Mouse (Mus musculus) megakaryocyte-erythroid progenitor cell, adult 5-6 weeks (primary cell): ENCODE results near the gene Exoc6. TPM values are rescaled to one million over a fixed set of nuclear protein-coding genes. Genes with fewer than 3 reads are reported as not detected.

Experiments
- ATAC-seq: replicated peaks from 2 replicates; pipeline ENCODE4 v1.8.0; 2016; ENCODE audit warnings: mild to moderate bottlenecking, inconsistent platforms; ENCODE audit not compliant: severe bottlenecking, poor library complexity, low FRiP score, low TSS enrichment
- total RNA-seq, 2 experiments: library from RNA; stranded (forward) in 1 of 2; stranded (reverse) in 1 of 2; fragments of 200-1000, 215-1000 nt in 1 of 2; fragments of >200 nt in 1 of 2; fragmentation: Nextera tagmentation in 1 of 2; gene quantifications; 2 replicates each; pipeline ENCODE4 v1.2.3; 2014 to 2017

The Exoc6 gene
- total RNA-seq, 2 experiments from 2014 or later: 46.9 to 104 TPM

- no peak for ATAC-seq
Measured at GRCm38 (mm10) chr19:37668657-37669056, 118.4 kb downstream of the Exoc6 start.

GRCm38 (mm10) chr19:37669486-37669885 is 119.3 kb downstream of the Exoc6 start:
- ATAC-seq: no peak

DNA sequence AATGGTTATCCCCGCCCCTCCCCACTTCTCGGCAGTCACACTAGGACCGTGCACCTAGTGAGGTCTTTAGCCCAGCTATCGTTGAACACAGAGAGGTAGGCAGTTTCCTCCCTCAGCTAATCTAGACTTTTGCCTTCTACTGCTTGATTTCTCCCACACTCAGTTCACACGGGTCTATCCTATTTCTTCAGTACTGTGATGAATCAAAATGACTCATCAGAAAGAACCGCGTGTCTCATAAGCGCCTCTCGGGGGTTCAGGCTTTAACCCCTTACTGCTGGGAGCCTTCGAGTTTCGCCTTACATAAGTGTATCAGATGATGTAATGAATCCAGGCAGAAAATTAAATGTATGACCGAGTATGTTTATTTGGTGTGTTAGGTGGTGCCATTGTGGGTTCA is 123.2 kb downstream of the Exoc6 start:
- 0 out of 2 replicates have a peak, but pooled peaks have one; percentile 28 for ATAC-seq

DNA sequence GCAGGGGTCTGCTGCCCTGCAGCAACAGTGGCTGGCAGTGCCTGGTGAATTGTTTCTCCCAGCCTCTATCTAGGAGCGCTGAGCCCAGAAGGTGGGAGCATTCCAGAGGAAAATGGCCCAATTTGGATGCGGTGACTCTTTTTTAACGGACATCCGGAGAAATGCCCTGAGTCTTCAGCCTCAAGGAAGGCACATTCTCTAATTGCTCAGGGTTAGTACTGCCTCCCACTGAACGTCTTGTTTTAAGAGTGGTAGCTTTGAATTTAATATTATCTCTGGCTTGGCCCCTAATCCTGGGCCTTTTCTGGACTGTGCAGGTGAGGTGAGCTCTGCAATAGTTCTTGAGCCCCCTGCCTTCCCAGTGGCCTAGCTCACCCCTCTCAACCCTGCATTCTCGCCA is 135.1 kb downstream of the Exoc6 start, which contains the start of gene Cyp26c1:
Gene Cyp26c1 (plus strand): TSS at position 301 of the 400 bp plus-strand sequence.
- ATAC-seq: no peak

- no peak for ATAC-seq
Measured at GRCm38 (mm10) chr19:37686347-37686746, 136.1 kb downstream of the Exoc6 start.

DNA sequence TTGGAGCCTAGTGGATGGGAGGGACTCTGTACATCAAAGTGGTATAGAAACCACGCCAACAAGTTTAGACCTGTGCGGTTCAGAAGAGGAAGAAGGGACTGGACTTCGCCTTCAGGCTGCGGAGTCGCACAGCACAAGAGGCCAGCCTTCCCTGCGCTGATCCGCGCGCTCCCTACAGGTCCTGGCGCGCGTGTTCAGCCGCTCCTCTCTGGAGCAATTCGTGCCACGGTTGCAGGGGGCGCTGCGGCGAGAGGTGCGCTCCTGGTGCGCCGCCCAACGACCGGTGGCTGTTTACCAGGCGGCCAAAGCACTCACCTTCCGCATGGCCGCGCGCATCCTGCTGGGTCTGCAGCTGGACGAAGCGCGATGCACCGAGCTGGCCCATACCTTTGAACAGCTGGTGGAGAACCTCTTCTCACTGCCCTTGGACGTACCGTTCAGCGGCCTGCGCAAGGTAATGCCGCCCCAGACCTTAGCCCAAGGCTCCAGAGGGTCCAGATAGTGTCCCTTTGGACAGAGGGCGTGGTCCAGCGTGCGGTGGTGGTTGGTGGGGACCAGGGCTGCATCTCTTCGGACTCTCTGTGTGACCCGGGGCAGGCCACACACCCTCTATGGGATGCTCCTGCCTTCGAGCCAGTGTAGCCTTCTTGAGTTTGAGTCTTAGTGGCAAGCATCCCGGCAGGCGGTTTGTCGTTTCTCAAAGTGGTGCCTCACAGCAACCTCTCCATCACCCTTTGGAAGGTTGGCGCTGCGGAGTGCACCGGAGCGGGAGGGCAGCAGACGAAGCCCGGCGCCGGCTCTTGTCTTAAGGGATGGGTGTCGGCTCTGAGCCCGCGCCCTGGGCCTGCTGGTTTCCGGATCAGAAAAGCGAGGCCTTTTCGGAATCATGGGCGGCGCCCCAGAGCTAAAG is 137.0 kb downstream of the Exoc6 start:
- ATAC-seq: no peak

DNA sequence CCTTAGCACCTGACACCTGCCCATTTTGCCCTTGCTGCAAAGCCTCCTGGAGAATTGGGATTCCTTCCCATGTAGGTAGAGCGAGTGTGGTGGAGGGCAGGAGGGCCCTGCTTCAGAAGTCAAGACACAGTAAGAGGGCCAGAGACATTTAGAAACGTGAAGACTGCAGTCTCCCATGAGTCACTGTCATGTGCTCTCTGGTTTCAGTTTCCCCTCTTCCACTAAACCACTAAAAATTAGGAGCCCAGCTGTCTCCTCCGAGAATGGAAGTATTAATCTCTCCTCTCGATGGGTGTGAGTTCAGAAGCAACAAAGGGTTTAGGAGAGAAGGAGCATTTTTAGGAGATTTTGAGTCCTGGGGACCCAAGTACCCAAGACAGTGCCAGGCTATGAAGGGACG is 139.3 kb downstream of the Exoc6 start:
- no peak for ATAC-seq

- ATAC-seq: no peak
Measured at GRCm38 (mm10) chr19:37690716-37691115, 140.5 kb downstream of the Exoc6 start.

GRCm38 (mm10) chr19:37692879-37693278 is 142.7 kb downstream of the Exoc6 start:
- no peak for ATAC-seq

GRCm38 (mm10) chr19:37695146-37695545 is 144.9 kb downstream of the Exoc6 start:
- ATAC-seq: no peak

- ATAC-seq: 0 out of 2 replicates have a peak, but pooled peaks have one; percentile 8
Measured at GRCm38 (mm10) chr19:37695762-37696602, 145.8 kb downstream of the Exoc6 start.

DNA sequence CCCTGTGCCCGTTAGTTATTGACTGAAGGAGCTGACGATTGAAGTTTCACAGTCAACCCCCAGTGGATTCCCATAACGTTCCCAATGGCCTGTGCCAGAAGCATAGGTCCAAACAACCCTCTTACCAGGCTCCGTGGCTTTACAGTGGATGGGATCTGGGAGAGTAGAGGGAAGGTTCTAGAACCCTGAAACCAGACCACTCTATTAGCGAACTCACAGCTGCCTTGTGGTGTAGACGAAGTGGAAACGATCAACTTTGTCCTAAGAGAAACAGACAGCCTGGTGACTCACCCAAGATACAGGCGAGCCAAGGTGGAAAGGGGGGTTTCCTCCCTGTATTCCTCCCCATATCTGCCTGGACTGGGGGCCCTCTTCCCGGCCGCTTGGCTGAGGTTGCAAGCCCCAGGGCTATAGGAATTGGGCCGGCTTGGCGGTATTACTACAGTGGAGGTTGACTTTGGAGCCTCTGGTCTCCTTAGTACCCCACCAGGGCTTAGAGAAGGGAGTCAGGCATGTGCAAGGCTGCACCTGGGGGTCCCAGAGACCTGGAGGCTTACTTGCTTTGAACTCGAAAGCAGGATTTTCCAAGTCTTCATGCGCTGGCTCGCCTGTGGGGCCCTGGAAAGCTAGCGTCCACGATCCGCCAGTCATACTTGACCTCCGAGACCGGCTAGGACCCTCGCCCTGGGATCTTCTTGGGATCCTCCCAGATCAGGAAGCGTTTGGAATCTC is 146.6 kb downstream of the Exoc6 start:
- ATAC-seq: no peak

GRCm38 (mm10) chr19:37697335-37697636 is 147.1 kb downstream of the Exoc6 start:
- no peak for ATAC-seq

GRCm38 (mm10) chr19:37697651-37698272 is 147.5 kb downstream of the Exoc6 start, which contains the start of gene Cyp26a1:
Gene Cyp26a1, plus strand, starts transcription at chr19:37697798.
- ATAC-seq: no peak

GRCm38 (mm10) chr19:37698273-37699160 is 148.3 kb downstream of the Exoc6 start:
- peak; percentile 32; the same call in 1 of the 2 replicates for ATAC-seq

DNA sequence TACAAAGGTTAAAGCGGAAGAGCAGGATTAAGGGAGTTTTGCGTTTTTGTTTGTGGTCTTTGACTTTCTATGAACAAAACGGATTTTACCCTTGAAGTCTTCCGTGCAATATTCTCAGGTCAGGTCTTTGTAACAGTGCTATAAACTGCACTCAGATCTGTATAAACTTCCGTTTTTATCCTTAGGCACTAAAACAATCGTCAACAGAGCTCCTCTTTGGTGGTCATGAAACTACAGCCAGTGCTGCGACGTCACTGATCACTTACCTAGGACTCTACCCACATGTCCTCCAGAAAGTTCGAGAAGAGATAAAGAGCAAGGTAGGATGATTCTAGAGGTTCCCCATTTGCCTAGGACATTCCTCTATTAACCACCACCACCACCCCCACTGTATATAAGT is 149.5 kb downstream of the Exoc6 start:
- ATAC-seq: no peak

- no peak for ATAC-seq
Measured at GRCm38 (mm10) chr19:37702377-37703076, 152.3 kb downstream of the Exoc6 start.
